Mouse (Mus musculus): ENCODE measurements around the gene Adamtsl5. TPM values are rescaled to one million over a fixed set of nuclear protein-coding genes. Genes with fewer than 3 reads are reported as not detected.
A peak's percentile ranks its signal among the peaks of the same experiment; 100 is the strongest.
"Not testable (repeated sequence)": the region's sequence is repeated elsewhere in the genome, so short reads cannot be mapped to it uniquely, and the experiment has no call there.

Gene Adamtsl5
- total RNA-seq, 2 experiments from 2014 or later, result 43.8 to 44.5 TPM

DNA sequence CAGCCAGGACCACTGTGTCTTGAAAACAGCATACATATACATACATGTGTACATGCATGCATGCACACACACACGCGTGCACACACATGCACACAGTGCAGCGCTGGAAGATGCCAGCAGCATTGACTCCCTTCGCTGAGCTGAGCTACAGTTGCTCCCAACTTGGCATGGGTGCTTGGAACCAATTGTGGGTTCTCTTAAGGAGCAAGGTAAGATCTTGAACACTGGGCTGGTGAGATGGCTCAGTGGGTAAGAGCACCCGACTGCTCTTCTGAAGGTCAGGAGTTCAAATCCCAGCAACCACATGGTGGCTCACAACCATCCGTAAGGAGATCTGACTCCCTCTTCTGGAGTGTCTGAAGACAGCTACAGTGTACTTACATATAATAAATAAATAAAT, 2.3 kb downstream of the Adamtsl5 start:
- intact Hi-C loops (cut with DNase I), result not testable (repeated sequence)

DNA sequence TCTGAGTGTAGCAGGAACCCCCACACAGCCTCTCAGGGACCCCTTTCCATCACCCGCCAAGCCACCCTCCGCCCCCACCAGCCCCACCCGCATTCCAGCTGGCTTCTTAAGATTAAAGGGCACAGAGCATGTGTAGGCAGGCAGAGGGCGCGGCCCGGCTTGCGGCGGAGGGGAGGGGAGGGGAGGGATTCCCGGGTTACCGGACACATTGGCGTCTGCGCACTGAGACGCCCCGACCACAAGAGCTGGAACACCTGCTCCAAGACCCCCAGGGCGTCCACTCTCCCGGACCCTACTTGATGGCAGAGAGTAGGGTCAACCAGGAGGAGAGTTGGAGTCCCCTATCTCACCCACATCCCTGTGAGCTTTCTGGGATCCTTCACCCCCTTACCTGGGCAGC, 3.1 kb downstream of the Adamtsl5 start:
- DNase-seq, result no peak
- intact Hi-C loops (cut with DNase I), result no loop called here

More for the DNA sequence above, 2.3 kb downstream of the Adamtsl5 start:
- not testable (repeated sequence) for DNase-seq

DNA sequence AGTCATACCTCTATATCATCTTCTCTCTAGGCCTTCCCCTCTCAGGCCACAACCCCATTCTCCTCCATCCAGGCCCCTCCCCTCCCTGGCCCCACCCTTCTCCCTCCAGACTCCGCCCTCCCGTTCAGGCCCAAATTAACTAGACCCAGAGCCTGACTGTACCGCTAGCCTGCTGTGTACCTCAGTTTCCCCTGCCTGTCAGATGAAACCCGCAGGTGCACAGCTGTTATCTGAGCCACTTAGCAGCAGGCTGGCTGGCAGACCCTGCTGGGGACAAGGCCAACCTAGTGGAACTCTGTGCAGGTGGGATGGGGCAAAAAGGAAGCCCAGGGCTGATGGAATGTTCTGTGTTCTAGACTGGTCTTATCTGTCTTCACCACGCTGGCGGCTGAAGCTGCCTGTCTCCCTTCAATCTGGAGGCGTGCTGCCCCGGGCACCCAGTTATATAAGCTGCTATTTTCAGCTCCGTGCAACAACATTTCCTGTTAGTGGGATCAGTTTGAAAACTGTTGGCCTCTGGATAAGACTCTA, 4.0 kb downstream of the Adamtsl5 start:
- DNase-seq, result no peak
- intact Hi-C loops (cut with DNase I), result loop anchor here (5.0 kb wide), 1 partner anchor 167 kb away; the partner anchor contains the start of gene Efna2

DNA sequence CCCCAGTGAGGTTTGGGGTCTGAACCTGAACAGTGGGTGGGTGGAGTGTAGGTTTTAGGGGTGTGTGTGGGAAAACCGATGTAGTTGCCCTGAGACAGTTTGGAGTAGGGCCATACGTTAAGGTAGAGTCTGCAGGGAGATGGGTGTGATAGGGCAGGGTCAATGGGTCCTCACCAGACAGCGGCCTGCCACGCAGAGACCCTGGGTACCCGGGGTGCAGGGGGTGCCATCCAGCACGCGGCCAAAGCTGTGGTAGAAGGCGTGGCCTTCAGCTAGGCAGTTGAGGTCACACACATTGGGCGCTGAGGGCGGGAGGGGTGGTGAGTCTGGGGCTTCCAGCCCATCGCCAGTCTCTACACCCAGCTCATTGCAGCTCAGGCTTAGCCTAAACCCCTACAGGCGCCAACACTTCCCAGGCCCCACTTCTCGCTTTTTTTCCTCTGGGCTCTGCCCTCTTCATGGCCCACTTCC, 4.8 kb downstream of the Adamtsl5 start:
- intact Hi-C loops (cut with DNase I), result loop anchor here (5.0 kb wide), 1 partner anchor 166 kb away; the partner anchor contains the start of gene Efna2
- DNase-seq, result no peak

DNA sequence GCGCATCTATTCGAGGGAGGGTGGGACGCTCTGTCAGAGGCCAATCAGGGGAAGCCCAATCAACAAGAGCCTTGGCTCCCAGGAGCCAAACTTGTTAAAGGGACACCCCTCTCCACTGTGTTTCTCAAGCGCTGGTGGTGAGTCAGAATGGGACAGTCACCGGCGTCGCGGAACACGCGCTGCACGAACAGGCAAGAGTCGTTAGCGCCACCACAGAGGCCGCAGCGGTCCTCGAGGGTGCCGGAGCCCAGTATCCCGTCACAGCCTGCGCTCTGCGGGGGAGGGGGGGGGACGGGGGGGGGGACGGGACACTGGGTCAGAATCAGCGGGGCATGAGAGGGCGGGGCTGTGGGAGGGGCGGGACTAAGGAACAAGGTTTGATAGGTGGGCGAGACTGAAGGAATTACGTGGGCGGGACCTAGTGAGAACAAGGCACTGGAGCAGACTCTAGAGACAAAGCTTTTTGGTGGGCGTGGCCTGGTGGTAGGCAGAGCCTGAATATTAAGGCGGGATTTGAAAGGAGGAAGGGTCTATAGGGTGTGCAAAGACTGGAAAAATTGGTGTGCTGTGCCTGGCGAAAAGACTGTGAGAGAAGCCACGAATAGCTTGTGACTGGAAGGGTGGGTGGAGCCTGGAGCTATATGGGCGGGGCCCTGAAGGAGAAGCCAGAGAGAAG, 5.3 kb downstream of the Adamtsl5 start:
- intact Hi-C loops (cut with DNase I), result loop anchor here (5.0 kb wide), 1 partner anchor 166 kb away; the partner anchor contains the start of gene Efna2
- DNase-seq, result peak in 1 of 2 experiments; percentile 46

DNA sequence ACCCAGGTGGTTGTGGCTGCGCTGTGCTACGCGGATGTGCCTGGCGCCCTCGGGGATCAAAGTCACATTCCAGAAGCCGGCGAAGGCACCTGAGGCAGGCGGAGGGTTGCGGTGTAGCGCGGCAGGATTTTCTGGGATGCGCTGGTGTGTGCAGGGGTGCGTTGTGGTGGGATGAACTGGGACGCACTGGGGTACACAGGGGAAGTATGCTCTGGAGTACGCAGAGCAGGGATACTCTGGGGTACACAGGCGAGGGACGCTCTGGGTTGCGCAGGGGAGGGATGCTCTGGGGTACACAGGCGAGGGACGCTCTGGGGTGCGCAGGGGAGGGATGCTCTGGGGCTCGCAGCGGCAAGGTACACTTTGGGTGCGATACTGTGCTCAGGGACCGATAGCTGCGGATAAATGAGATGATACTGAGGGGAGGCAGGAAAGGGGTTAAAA, 5.9 kb downstream of the Adamtsl5 start:
- intact Hi-C loops (cut with DNase I), result loop anchor here (5.0 kb wide), 1 partner anchor 165 kb away; the partner anchor contains the start of gene Efna2
- DNase-seq, result no peak

DNA sequence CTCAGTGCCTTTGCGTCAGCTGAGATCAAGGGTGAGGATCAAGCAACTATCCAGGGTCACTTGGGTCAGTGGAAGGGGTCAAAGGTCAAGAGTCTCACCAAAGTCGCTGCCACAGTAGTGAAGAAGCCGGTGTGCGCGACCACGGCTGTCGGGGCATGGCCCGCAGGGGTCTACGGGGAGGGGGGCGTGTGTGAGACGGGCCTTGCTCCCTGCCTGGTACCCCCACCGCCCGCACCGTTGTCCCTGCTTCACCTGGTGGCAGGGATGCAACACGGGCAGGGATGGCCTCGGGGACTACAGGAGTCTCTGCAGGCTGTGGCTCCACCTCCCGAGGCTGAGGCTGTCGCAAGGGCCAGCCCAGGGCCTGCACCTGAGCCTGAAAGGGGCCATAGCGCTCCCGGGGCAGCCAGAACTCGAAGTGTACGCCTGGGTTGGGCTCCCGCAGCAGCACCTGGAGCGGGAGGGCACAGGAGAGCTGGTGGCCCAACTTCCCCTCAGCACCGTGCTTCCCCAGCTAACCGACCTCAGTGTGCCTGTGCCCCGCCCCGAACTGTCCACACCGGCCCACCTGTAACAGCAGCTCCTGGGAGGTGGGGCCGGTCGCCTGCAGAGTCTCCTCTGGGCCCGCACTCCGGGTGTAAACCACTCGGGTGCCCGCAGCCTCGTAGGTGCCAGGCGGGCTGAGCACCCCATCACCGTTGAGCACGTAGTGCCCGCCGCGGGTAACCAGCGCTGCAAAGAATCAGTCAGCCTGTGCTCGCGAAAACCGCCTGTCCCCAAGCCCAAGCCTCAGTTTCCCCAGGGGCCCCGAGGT, 6.5 kb downstream of the Adamtsl5 start:
- DNase-seq, result no peak
- intact Hi-C loops (cut with DNase I), result loop anchor here (5.0 kb wide), 1 partner anchor 164 kb away; the partner anchor contains the start of gene Efna2

DNA sequence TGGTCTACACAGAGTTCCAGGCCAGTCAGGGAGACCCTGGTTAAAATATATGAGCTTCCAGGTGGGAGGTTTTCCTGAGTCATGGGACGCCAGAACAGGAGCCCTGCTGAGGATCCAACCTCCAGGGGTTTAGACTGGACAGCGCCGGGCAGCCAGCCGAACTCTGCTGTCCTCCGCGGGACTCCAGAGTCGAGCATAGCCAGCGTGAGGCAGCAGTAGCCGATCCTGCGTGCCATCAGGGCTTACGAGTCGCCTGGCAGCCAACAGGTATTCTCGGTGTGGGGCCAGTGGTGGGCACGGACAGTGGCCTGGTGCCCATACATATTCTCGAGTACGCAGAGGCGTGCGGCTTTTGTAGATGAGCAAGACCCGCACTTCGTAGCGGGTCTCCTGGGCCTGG, 7.2 kb downstream of the Adamtsl5 start:
- intact Hi-C loops (cut with DNase I), result loop anchor here (5.0 kb wide), 1 partner anchor 164 kb away; the partner anchor contains the start of gene Efna2
- no peak for DNase-seq

DNA sequence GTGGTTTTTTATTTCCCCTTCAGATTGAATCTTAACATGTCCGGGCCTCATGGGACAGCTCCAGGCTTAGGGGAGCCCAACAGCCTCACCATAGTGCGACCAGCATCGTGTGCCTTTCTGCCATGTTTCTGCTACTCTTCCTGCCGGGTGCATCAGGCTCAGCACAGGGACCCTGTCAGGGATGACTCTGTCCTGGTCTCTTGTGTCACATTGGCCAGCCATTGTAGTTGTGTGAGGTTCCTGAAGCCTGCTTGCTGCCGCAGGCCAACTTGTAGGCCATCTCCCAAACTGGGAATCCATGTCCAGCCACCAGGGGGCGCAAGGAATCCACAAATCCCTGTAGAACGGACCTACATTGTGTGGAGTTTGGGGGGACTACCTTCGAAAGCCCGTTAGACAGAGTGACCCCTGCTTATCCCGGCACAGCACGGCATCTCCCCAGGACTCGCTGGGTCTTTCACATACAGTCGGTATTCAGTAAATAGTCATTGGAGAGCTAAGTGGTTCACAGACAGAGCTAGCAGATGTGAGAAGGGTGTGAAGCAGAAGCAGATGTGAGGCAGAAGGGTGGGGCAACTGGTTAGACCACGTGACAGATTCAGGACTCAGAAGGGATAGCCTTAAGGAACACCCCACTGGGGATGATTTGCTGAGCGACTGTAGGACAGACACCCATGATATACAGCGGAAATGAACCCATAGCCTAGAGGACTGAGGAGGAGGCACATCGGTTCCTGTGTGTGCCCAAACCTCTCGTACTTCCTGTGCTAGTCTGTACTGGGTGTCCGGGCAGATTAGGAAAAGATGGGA, 8.1 kb downstream of the Adamtsl5 start:
- intact Hi-C loops (cut with DNase I), result loop anchor here (1.0 to 5.0 kb wide), 2 partner anchors 34 to 163 kb away; partner anchors contain the start of gene Efna2
- peak; percentile 86 to 92 for DNase-seq

DNA sequence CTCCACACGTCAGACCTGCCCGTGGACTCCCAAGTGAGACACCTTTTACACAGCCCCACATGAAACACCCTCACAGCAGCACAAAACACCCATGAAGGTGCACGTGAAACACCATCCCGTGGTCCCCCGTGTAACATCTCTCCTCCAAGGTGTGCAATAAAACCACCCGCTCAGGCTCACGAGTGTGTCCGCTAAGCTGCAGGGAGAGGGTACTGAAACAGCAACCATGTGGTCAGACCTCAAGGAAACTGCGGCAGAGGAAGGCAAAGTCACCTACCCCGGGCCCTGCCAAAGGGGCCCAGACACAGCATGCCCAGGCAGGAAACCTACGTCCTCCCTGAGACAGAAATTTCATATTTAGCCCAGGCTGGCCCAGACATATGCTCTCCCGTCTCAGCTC, 11.9 kb downstream of the Adamtsl5 start:
- DNase-seq, result no peak
- intact Hi-C loops (cut with DNase I), result no loop called here

DNA sequence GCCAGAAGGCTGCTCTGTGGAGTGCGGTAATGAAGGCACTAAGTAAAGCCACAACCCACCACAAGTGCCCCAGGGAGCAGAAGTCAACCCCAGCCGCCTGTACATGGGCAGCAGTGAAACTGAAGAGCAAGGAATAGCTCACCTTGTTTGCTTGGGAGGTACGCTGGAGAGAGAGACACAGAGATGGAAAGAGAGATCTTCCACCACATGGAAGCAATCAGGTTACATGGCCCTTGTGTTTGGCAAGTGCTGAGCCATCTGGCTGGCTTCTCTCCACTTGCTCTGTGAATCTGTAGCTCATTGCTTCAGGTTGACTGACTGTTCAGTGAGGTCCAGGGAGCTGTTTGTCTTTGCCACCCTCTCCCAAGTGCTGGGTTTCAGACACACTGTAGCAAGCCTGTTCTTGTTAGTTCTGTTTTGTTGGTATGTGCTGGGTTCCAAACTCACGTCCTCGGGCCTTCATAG, 15.7 kb downstream of the Adamtsl5 start:
- DNase-seq, result no peak
- intact Hi-C loops (cut with DNase I), result no loop called here

DNA sequence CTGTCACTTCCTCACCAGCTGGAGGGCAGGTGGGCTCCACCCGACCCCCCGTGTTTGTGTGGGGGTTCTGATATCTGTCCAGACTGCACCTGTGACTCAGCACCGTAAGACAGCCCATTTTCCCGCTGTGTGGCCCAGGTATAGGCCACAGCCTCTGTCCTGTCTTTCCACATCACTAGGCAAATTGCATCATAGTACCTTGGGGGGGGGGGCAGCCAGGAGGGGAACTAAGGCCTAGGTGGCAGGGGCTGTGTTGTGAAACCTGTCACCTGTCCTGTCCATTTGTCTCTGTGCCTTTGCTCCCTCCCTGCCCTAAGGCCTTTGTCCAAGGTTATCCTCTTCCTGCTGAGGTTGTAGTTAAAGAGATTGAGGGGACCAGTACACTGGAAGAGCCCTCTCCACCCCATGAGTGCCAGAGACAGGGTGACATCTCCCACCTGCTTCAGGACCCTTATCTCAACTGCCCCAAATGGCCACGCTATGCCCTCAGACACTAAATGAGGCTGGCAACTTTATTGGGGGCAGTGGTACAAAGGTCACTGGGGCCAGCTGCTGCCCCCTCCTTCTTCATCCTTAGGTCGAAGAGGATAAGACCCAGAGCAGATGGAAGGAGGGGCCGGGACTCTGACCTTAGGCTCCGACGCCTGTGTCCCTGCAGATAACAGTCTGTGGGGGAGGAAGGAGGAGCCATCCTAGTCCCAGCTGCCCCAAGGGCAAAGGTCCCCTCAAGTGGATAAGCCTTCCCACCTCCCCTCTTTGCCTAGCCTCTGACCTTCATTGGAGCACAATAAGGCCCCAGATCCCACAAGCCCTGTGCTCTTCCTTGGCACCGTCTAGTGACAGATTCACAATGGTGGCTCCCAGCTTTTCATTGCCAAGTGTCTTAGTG, 16.3 kb downstream of the Adamtsl5 start:
- intact Hi-C loops (cut with DNase I), result no loop called here
- no peak for DNase-seq

DNA sequence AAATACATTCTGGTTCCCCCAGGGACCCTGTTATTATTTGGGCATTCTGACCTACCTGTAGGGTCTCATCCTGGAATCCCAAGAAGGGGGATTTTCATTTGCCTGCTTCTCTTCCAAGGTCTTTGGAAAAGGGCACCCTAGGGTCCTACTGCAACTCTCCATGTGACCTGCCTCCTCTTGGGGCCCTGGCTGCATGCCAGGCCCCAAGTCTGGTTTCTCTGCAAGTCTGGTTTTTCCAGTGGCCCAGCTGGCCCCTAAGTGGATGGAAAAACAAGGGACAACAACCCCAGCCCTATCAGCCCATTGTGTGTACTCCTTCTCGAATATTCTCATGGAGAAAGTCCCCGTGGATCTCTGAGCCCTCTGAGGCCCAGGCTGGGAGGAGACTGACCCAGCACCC, 17.3 kb downstream of the Adamtsl5 start:
- intact Hi-C loops (cut with DNase I), result no loop called here

DNA sequence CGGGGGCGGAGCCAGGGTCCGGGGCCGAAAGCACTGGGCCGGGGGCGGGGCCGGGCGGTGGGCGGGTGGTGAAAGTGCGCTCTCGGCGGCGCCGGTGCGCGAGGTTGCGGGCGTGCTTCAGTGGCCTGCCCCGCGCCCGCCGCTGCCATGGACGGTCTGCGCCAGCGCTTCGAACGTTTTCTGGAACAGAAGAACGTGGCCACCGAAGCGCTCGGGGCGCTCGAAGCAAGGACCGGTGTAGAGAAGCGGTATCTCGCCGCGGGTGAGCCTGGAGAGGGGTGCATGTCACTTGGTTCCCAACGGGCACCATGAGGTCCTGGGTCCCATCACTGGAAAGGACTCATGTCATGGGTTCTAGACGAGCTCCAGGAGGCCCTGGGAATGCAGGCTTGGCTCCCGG, 18.1 kb downstream of the Adamtsl5 start:
- no peak for DNase-seq
- intact Hi-C loops (cut with DNase I), result no loop called here

More for the DNA sequence above, 17.3 kb downstream of the Adamtsl5 start:
- DNase-seq, result no peak

DNA sequence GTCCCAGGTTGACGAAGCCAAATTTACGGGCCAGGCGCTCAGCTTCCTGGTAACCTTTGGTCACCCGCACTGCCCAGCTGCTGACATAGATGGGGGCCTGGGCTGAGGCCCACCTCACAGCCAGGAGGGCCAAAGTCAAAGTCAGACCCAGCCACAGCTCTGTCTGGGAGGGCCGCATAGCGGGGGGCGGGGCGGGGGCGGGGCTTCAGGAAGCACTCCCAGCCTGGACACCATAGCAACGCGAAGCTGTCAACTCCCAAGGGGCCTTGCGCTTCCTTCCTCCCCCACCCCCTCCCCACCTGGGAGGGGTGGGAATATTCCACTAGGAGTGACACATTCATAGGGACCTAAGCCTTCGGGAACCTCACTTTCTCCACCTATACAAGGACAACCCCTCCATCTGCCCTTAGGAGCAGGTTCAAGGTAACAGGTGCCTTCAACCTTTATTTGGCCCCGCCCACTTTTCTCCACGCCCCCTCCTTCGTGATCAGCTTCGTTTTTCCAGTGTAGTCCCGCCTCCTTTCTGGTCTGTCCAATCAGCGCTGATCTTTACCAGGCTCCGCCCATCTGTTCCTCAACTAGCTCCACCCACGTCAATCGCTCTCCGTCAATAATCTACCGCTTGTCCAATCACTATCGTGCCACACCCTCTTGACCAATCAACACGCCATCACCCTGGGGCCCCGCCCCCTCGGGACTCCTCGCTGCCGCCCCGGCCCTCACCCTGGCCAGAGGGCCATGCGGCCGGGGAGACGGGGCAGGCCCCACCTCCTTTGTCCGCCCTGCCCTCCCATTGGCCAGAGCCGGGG, 18.7 kb downstream of the Adamtsl5 start, which contains the start of the genes Pcsk4 and Reep6:
Gene Pcsk4 (minus strand): TSS at position 226 of the 809 bp plus-strand sequence.
Gene Reep6 (plus strand): TSS at position 681 of the 809 bp plus-strand sequence.
- peak; percentile 91 to 93 for DNase-seq
- intact Hi-C loops (cut with DNase I), result no loop called here

DNA sequence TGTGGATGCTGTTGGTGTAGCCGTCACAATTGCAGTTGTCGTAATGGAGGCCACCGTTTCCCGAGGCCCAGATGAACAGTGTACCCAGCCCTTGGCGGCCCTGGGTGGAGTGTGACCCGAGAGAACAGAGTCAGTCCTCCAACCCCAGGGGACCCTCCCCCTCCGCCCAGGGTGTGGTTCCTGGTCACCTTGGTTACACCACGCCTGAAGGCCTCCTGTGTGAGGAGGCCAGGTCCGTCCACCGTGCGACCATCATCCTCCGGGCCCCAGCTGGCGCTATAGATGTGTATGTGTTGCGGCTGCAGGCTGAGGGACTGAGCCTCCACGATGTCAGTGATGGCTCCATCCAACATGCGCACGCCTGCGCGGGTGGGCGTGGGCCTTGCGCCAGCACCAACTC, 23.2 kb downstream of the Adamtsl5 start:
- intact Hi-C loops (cut with DNase I), result no loop called here
- DNase-seq, result no peak

DNA sequence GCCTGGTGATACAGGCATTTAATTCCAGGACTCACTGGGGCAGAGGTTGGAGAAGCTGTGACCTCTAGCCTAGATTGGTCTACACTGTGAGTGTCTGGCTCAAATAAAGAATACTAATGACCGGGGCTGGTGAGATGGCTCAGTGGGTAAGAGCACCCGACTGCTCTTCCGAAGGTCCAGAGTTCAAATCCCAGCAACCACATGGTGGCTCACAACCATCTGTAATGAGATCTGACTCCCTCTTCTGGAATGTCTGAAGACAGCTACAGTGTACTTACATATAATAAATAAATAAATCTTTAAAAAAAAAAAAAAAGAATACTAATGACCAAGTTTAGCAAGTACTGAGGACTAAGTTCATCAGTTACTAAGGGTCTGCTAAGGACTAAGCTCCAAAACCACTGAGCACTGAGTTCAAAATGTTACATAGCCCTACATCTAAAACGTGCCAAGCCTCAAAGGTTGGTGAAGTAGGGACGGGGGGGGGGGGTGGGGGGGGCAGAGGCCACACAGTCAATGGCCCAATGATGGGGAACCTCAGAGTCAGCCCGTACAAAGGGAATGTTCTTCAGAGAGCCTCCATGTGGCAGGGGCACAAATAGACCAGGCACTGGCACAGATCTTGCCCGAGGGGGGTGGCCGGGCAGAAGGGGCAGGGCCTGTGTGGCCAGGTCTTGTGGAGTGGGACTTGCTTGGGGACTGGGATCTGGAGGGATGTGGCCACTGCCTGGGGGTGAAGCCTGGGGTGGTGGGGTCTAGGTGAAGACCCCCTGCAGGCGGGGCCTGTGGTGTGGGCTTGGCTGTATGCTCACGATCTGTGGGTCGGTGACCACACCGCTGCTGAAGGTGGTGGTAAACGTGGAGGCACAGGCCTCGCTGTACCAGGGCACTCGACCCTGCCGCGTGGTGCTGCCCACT, 23.8 kb downstream of the Adamtsl5 start:
- no peak for DNase-seq
- intact Hi-C loops (cut with DNase I), result no loop called here

All from heart, postnatal 14 days (tissue).